Mouse (Mus musculus) telencephalon, adult 2 months (tissue): ENCODE measurements around the gene Rbm4b.
A peak's percentile ranks its signal among the peaks of the same experiment; 100 is the strongest.
"Not testable (repeated sequence)": the region's sequence is repeated elsewhere in the genome, so short reads cannot be mapped to it uniquely, and the experiment has no call there.

Experiments
- DNase-seq: peaks from one replicate; pipeline ENCODE4 v3.0.0-alpha.2; 2011; ENCODE audit warnings: low read depth, low spot score

Gene Rbm4b

DNA sequence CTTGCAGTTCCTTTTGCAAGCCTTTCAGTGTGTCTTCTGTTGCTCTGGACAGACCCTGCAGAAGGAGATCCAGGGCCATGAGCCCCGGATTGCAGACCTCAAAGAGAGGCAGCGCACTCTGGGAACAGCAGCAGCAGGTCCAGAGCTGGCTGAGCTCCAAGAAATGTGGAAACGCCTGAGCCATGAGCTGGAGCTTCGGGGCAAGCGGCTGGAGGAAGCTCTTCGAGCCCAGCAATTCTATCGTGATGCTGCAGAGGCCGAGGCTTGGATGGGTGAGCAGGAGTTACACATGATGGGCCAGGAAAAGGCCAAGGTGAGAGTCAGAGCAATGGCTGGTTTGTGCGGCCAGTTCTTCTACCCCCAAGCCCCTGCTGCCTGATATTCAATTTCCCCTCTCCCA is 11.2 kb upstream of the Rbm4b start:
- DNase-seq, result no peak

GRCm38 (mm10) chr19:4745681-4746080 is 10.6 kb upstream of the Rbm4b start:
- no peak for DNase-seq

GRCm38 (mm10) chr19:4746611-4747010 is 9.7 kb upstream of the Rbm4b start:
- no peak for DNase-seq

- DNase-seq, result no peak
These were observed 8.5 kb upstream of the Rbm4b start for GRCm38 (mm10) chr19:4747631-4748312.

DNA sequence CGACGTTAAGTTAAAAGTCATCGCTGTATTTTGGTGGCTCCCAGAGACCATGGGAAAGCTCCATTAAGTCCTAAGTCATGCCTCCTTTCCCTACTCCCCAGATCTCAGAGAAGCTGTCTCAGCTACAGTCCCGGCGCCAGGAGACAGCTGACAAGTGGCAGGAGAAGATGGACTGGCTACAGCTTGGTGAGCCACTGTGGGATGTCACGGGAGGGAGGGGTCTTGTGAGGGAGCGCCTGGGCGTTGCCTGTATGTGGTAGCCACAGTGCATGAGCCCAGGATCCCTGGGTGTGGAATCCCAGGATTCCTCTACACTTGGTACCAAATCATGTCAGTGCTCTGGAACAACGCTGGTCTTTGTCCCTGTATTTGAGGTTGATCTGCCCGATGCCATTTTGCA is 7.8 kb upstream of the Rbm4b start:
- DNase-seq, result no peak

DNA sequence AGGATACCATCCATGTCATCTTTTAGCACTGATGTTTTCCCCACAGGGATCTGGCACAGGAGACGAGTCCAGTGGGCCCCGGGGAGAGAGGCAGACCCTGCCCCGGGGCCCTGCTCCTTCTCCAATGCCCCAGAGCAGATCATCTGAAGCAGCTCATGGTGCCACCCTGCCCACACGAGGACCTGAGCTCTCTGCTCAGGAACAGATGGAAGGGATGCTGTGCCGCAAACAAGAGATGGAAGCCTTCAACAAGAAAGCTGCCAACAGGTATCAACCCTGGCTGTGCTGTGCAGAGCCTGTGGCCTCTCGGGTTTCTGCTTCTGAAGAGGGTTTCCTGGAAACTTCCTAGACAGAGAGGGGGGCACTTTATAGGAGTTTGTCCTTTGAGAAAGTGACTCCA is 6.3 kb upstream of the Rbm4b start:
- DNase-seq, result no peak

DNA sequence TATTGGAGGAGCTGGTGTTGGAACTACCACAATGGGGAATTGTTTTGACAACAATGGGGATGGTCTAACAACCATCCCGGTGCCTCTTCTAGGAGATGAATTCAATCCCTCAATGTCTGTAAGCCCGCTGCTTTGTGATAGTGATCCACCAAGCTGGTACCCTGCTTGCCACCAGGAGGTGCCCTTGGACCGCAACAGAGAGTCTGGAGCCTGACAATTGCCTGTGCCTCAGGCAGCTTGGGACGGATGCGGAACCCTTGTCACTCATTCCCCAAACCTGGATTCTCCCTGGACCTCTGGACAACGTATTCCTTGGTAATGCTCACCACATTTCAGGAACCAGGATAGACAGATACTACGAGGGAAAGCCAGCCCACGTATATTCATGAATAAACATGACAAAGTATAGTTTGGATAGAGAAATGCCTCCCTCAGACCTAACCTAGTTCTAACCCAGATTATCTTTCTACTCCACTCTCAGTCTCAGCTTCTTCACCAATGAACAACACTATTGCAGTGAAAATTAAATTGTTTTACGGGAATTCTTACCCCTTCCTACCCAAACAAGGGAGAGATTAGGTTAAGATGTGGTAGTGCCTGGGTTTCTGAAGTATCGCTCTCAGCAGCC is 618 bp upstream of the Rbm4b start:
- DNase-seq, result peak; percentile 79

GRCm38 (mm10) chr19:4756921-4757320 is 624 bp downstream of the Rbm4b start:
- DNase-seq, result no peak

GRCm38 (mm10) chr19:4760544-4760943 is 4.2 kb downstream of the Rbm4b start:
- DNase-seq, result not testable (repeated sequence)

DNA sequence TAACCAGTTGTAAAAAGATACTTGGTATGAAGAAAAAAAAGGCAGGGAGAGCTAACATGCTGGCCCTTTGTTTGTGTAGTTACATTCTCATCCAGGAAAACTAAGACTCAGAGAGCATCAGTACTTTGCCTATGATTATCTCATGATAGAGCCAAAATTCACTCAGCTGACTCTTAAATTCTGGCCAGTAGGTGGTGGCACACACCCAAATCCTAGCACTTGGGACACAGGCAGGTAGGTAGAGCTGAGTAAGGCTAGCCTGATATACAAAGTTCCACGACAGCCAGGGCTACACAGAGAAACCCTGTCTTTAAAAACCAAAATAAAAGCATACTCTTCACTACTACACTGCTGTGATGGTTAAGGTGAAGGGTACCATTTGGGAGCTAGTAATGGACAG is 6.6 kb downstream of the Rbm4b start:
- no peak for DNase-seq

DNA sequence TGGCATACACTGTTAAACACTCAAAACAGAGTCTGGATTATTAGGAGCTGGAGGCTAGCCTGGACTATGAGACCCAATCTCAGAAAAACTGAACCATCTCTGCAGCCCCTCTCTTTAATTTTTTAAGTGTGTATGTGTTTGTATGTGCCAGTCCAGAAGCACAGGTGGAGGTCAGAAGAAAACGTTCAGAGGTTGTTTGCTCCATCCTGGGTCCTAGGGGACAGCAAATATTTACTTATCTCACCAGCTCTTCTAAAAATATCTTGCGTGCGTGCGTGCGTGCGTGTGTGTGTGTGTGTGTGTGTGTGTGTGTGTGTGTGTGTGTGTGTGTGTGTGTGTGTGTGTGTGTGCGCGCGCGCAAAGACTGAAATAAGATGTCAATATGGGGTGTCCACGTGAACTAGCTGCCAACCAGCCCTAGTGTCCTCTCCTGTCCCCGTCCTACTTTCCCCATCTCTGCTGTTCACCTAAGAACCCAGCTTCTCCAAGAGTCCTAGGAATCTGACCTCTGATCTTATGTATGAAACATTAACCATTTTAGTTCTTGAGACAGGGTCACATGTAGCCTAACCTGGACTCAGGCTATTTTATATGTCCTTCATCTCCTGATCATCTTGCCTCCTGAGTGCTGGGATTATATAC is 11.3 kb downstream of the Rbm4b start:
- DNase-seq, result no peak

- no peak for DNase-seq
These were observed 16.5 kb downstream of the Rbm4b start for GRCm38 (mm10) chr19:4772785-4773184.

DNA sequence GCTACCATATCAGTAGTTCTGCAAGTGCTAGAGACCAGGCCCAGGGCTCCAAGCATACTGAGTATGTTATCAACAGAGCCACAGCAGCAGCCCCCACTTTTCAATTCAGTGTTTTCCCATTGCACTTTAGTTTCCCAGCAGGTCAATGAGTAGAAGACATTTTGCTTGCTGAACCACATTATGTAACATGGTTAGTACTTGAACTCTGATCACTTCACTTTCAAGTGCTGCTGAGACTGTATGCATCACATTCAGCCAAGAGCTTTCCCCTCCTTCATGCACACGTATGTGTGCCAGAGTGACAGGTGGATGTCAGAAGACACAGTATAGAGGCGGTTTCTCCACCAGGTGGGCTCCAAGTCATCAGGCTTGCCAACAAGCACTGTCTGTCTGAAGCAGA is 26.6 kb downstream of the Rbm4b start:
- DNase-seq, result no peak

- no peak for DNase-seq
These were observed 28.9 kb downstream of the Rbm4b start for GRCm38 (mm10) chr19:4785206-4785605.

DNA sequence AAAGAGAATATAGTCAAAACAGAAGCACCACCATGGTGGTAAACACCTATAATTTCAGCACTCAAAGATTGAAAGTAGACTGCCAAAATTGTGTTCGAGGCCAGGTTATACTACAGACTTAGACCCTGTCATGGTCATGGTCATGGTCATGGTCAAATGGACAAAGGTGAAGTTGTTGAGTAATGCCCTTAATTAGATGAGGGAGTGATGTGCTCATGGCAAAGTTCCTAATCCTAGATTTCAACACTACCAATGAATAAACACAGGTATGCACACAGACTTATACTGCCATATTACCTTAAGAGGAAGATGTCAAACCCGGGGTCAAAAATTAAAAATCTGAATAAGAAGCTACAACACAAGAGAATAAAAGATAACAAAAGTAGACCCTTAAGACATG is 30.0 kb downstream of the Rbm4b start:
- no peak for DNase-seq

DNA sequence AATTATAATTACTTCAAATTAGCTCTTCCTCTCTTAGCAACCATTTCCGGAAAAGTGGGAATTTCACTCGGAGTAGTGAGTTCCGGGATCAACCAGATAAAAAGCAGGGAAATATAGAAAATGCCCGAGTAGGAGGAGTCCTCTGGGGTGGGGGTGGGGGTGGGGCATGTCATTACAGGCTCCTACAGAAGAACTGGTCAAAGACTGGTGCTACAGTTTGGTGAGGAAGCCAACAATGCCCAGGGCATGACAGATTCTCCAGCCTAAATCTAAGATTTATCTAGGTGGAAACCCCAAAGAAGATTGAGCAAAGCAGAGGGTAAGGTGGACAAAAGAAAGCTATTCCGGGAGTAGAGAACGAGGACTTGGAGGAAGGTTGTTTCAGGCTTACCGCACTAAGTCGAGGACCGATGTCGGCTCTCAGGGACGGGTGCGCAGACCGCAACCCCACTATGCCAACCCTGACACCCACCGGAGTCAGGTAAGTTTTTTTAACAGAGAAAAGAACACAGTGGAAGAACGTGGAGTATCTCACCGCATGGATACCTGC is 37.1 kb downstream of the Rbm4b start:
- no peak for DNase-seq

DNA sequence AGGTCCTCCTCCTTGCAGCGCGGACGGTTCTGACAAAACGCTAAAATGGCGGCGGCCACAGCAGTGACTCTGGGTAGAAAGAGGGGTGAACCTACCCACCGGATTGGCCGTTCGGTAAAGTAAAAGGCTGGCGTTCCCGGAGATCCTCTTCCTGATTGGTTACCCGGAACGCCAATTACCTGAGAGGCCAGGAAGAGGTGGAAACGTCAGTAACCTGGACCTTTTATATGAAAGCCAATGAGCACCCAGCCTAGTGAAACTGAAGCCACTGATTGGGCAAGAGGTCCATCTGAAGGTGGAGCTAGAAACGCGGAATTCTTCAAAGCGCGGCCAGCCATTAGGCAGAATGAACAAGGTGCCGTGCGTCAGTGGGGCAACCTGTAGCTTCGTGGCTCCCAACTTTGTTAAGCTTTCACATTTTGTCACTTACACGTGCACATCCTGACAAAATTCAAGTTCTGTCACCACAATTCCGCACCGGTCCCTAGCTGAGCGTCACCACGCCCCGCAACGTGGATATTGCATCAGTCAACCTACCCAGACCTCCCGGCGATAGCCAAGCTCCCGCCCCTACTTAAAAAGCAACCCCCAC is 37.6 kb downstream of the Rbm4b start, which contains the start of gene Rbm4:
Gene Rbm4, minus strand, starts transcription at position 71 of the 592 bp plus-strand sequence.
- DNase-seq, result peak; percentile 99

DNA sequence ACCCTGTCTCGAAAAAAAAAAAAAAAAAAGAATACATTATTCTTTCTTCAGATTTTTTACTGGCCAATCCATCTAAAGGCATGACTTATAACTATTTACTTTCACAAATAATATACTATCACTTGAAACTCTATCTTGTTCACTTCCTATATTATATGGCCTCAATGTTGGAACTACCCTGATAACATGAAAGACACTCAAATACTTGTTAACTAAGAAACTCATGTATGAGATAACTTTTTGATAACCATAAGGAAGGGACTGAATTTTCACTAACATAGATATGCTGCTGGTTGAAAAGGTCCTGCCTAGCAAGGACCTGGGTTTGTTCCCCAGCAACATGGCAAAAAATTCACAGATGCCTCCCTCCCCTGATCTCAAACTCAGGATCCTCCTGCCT is 39.6 kb downstream of the Rbm4b start:
- no peak for DNase-seq

GRCm38 (mm10) chr19:4797846-4798245 is 41.5 kb downstream of the Rbm4b start:
- peak; percentile 51 for DNase-seq

DNA sequence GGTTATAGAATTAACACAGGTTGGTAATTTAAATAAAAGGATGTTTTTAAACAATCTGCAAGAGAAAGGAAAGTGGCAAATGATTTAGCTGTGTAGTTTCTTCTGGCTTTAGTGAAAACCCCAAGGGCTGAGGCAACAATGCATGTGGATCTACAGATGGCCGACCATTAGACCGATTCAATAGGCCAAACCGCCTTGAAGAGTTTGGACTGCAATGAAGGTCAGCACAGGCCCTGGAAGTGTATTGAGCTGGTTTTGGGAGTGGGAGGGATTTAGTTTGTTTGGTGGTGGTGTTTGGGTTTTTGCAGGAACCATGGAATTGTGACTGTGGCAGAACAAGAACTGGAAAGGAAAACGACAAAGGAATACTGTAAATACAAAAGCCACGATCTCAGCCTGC is 42.8 kb downstream of the Rbm4b start:
- no peak for DNase-seq

- DNase-seq, result no peak
These were observed 46.4 kb downstream of the Rbm4b start for GRCm38 (mm10) chr19:4802691-4803091.

GRCm38 (mm10) chr19:4803283-4803682 is 47.0 kb downstream of the Rbm4b start:
- DNase-seq, result no peak
